Mouse (Mus musculus) G1E (cell line): ENCODE measurements around the gene Dusp18.

Experiments
- CTCF ChIP-seq: IDR thresholded peaks from 2 replicates; pipeline ENCODE4 v1.5.1; 2012; ENCODE audit warnings: low read depth, low read length, inconsistent platforms, mixed read lengths
- GATA1 ChIP-seq: IDR thresholded peaks from 2 replicates; pipeline ENCODE4 v1.6.1; 2012; ENCODE audit warnings: borderline replicate concordance, low read length, inconsistent platforms, mixed read lengths
- POLR2AphosphoS5 ChIP-seq: IDR thresholded peaks from 2 replicates; pipeline ENCODE4 v1.6.1; 2012; ENCODE audit warnings: low read depth, low read length, inconsistent platforms; ENCODE audit not compliant: insufficient replicate concordance

GRCm38 (mm10) chr11:3864343-3864742, 30.7 kb upstream of the Dusp18 start:
- TF ChIP-seq CTCF (no peak), GATA1 (no peak), POLR2AphosphoS5 (no peak)
